Mouse (Mus musculus) MEL (cell line): ENCODE results near the gene Rgl1. TPM values are rescaled to one million over a fixed set of nuclear protein-coding genes. Genes with fewer than 3 reads are reported as not detected.
A peak's percentile ranks its signal among the peaks of the same experiment; 100 is the strongest.

Source experiments
- DNase-seq: peaks from one replicate; pipeline ENCODE4 v3.0.0; 2011; ENCODE audit warnings: low read depth, low spot score
- H3K27ac ChIP-seq: 2 replicates; pipeline ENCODE4 v1.5.1; 2012; ENCODE audit warnings: low read depth, mild to moderate bottlenecking, control low read depth, low read length, moderate library complexity; ENCODE audit not compliant: control insufficient read depth
- H3K27me3 ChIP-seq, 2 experiments: fragments of 150-350 bp in 1 of 2; sonication (generic) in 1 of 2; 2 replicates each; pipeline ENCODE4 v1.6.1; 2012; ENCODE audit warnings: low read length in 2 of 2, mild to moderate bottlenecking in 2 of 2, improper control_type of control experiment in 1 of 2, moderate library complexity in 1 of 2; ENCODE audit not compliant: insufficient read depth in 2 of 2, control insufficient read depth in 1 of 2
- H3K36me3 ChIP-seq, 2 experiments: 2 replicates each; pipeline ENCODE4 v1.6.1; 2012 to 2014; ENCODE audit warnings: low read length in 2 of 2, improper control_type of control experiment in 1 of 2, inconsistent platforms in 1 of 2, mild to moderate bottlenecking in 1 of 2; ENCODE audit not compliant: insufficient read depth in 2 of 2, control insufficient read depth in 1 of 2
- H3K4me1 ChIP-seq, 2 experiments: fragments of 150-350 bp in 1 of 2; sonication (generic) in 1 of 2; 2 replicates each; pipeline ENCODE4 v1.6.1; 2012; ENCODE audit warnings: low read length in 2 of 2, improper control_type of control experiment in 1 of 2, mild to moderate bottlenecking in 1 of 2; ENCODE audit not compliant: insufficient read depth in 2 of 2, control insufficient read depth in 1 of 2
- H3K4me3 ChIP-seq, 2 experiments: fragments of 150-350 bp in 1 of 2; sonication (generic) in 1 of 2; 2 replicates each; pipeline ENCODE4 v1.5.1; 2012; ENCODE audit warnings: low read depth in 2 of 2, low read length in 2 of 2, mild to moderate bottlenecking in 2 of 2, moderate library complexity in 2 of 2, control low read depth in 1 of 2, improper control_type of control experiment in 1 of 2; ENCODE audit not compliant: control insufficient read depth in 1 of 2, insufficient read depth in 1 of 2
- H3K79me2 ChIP-seq: 2 replicates; pipeline ENCODE4 v1.6.1; 2012; ENCODE audit warnings: mild to moderate bottlenecking, low read length, moderate library complexity; ENCODE audit not compliant: control insufficient read depth, poor library complexity, insufficient read depth
- H3K9ac ChIP-seq: 2 replicates; pipeline ENCODE4 v1.6.1; 2012; ENCODE audit warnings: low read depth, mild to moderate bottlenecking, control low read depth, low read length, moderate library complexity; ENCODE audit not compliant: control insufficient read depth, poor library complexity, severe bottlenecking
- H3K9me3 ChIP-seq: fragments of 150-350 bp; sonication (generic); replicated peaks from 2 replicates; pipeline ENCODE4 v1.6.1; 2012; ENCODE audit warnings: mild to moderate bottlenecking, low read length, improper control_type of control experiment, moderate library complexity; ENCODE audit not compliant: insufficient read depth
- BHLHE40 ChIP-seq: IDR thresholded peaks from 2 replicates; pipeline ENCODE4 v1.6.1; 2012; ENCODE audit warnings: low read depth, mild to moderate bottlenecking, inconsistent platforms, low read length, improper control_type of control experiment, borderline replicate concordance
- CHD2 ChIP-seq: IDR thresholded peaks from 2 replicates; pipeline ENCODE4 v1.6.1; 2011; ENCODE audit warnings: low read length, improper control_type of control experiment
- EP300 ChIP-seq, 2 experiments: IDR thresholded peaks; 2 replicates each; pipeline ENCODE4 v1.6.1; 2011; ENCODE audit warnings: improper control_type of control experiment in 2 of 2, low read length in 2 of 2, low read depth in 1 of 2, mild to moderate bottlenecking in 1 of 2
- ETS1 ChIP-seq: IDR thresholded peaks from 2 replicates; pipeline ENCODE4 v1.6.1; 2012; ENCODE audit warnings: low read depth, mild to moderate bottlenecking, inconsistent platforms, low read length, improper control_type of control experiment, moderate library complexity
- GABPA ChIP-seq: IDR thresholded peaks from 2 replicates; pipeline ENCODE4 v1.6.1; 2012; ENCODE audit warnings: low read depth, mild to moderate bottlenecking, inconsistent platforms, low read length, improper control_type of control experiment, moderate library complexity
- GATA1 ChIP-seq: IDR thresholded peaks from 2 replicates; pipeline ENCODE4 v1.6.1; 2011; ENCODE audit warnings: low read depth, low read length, improper control_type of control experiment
- JUND ChIP-seq: IDR thresholded peaks from 2 replicates; pipeline ENCODE4 v1.6.1; 2011; ENCODE audit warnings: low read depth, mild to moderate bottlenecking, improper control_type of control experiment, low read length
- KAT2A ChIP-seq: conservative IDR thresholded peaks from 2 replicates; pipeline ENCODE4 v1.6.1; 2012; ENCODE audit warnings: low read depth, low read length, improper control_type of control experiment, inconsistent platforms
- MAFK ChIP-seq: IDR thresholded peaks from 2 replicates; pipeline ENCODE4 v1.6.1; 2011; ENCODE audit warnings: low read depth, mild to moderate bottlenecking, low read length, improper control_type of control experiment, borderline replicate concordance
- MAX ChIP-seq: IDR thresholded peaks from 2 replicates; pipeline ENCODE4 v1.6.1; 2011; ENCODE audit warnings: low read length, improper control_type of control experiment
- MXI1 ChIP-seq: IDR thresholded peaks from 2 replicates; pipeline ENCODE4 v1.6.1; 2011; ENCODE audit warnings: mild to moderate bottlenecking, low read depth, low read length, improper control_type of control experiment
- MYB ChIP-seq: IDR thresholded peaks from 2 replicates; pipeline ENCODE4 v1.6.1; 2011; ENCODE audit warnings: mild to moderate bottlenecking, low read depth, low read length, improper control_type of control experiment
- MYC ChIP-seq: IDR thresholded peaks from 2 replicates; pipeline ENCODE4 v1.6.1; 2011; ENCODE audit warnings: low read depth, mild to moderate bottlenecking, low read length, improper control_type of control experiment, moderate library complexity
- NRF1 ChIP-seq: IDR thresholded peaks from 2 replicates; pipeline ENCODE4 v1.6.1; 2014; ENCODE audit warnings: low read depth, mild to moderate bottlenecking, inconsistent platforms, low read length, improper control_type of control experiment, moderate library complexity; ENCODE audit not compliant: poor library complexity, insufficient read depth, severe bottlenecking
- POLR2A ChIP-seq, 2 experiments: IDR thresholded peaks; 2 replicates each; pipeline ENCODE4 v1.6.1; 2011 to 2012; ENCODE audit warnings: low read length in 2 of 2, mild to moderate bottlenecking in 2 of 2, control low read depth in 1 of 2, improper control_type of control experiment in 1 of 2, low read depth in 1 of 2, moderate library complexity in 1 of 2; ENCODE audit not compliant: control insufficient read depth in 1 of 2, insufficient read depth in 1 of 2, poor library complexity in 1 of 2
- POLR2AphosphoS2 ChIP-seq: IDR thresholded peaks from 2 replicates; pipeline ENCODE4 v1.6.1; 2011; ENCODE audit warnings: low read length, improper control_type of control experiment
- POLR2AphosphoS5 ChIP-seq: IDR thresholded peaks from 2 replicates; pipeline ENCODE4 v1.6.1; 2012; ENCODE audit warnings: low read depth, borderline replicate concordance, mild to moderate bottlenecking, inconsistent platforms, low read length, moderate library complexity, mixed read lengths
- RAD21 ChIP-seq: IDR thresholded peaks from 2 replicates; pipeline ENCODE4 v1.6.1; 2011; ENCODE audit warnings: mild to moderate bottlenecking, low read depth, low read length, improper control_type of control experiment
- RCOR1 ChIP-seq: IDR thresholded peaks from 2 replicates; pipeline ENCODE4 v1.6.1; 2012; ENCODE audit warnings: low read depth, mild to moderate bottlenecking, inconsistent platforms, low read length, improper control_type of control experiment
- SIN3A ChIP-seq: IDR thresholded peaks from 2 replicates; pipeline ENCODE4 v1.6.1; 2012; ENCODE audit warnings: low read length, improper control_type of control experiment, inconsistent platforms
- SMC3 ChIP-seq: IDR thresholded peaks from 2 replicates; pipeline ENCODE4 v1.6.1; 2011; ENCODE audit warnings: low read depth, low read length, improper control_type of control experiment
- TAL1 ChIP-seq: IDR thresholded peaks from 2 replicates; pipeline ENCODE4 v1.6.1; 2012; ENCODE audit warnings: mild to moderate bottlenecking, inconsistent platforms, low read length, moderate library complexity, mixed read lengths
- TBP ChIP-seq: IDR thresholded peaks from 2 replicates; pipeline ENCODE4 v1.8.0; 2011; ENCODE audit warnings: low read depth, low read length, improper control_type of control experiment
- TCF12 ChIP-seq: IDR thresholded peaks from 2 replicates; pipeline ENCODE4 v1.6.1; 2014; ENCODE audit warnings: low read depth, mild to moderate bottlenecking, inconsistent platforms, low read length, improper control_type of control experiment, moderate library complexity
- ZC3H11A ChIP-seq: IDR thresholded peaks from 2 replicates; pipeline ENCODE4 v1.6.1; 2012; ENCODE audit warnings: low read depth, mild to moderate bottlenecking, inconsistent platforms, low read length, improper control_type of control experiment
- ZMIZ1 ChIP-seq: IDR thresholded peaks from 2 replicates; pipeline ENCODE4 v1.6.1; 2012; ENCODE audit warnings: low read depth, mild to moderate bottlenecking, inconsistent platforms, low read length, improper control_type of control experiment, moderate library complexity
- polyA plus RNA-seq, 2 experiments: library from polyadenylated mRNA; stranded (reverse) in 1 of 2; unstranded in 1 of 2; fragments of >175 nt in 1 of 2; fragments of >200 nt in 1 of 2; gene quantifications; 2 replicates each; pipeline versions ENCODE4 v1.2.1 to v1.2.4; 2012; ENCODE audit warnings: low replicate concordance in 2 of 2, low read depth in 1 of 2; ENCODE audit not compliant: insufficient read length in 2 of 2, insufficient read depth in 1 of 2, missing spikeins in 1 of 2
- total RNA-seq: library from RNA; depleted of rRNA; stranded (reverse); fragments of 300-350 nt; gene quantifications from 2 replicates; pipeline ENCODE4 v1.2.3, GENCODE M21; 2012

Rgl1 gene
- total and polyA plus RNA-seq, 3 experiments = 0.12 to 0.39 TPM; not detected in 1

DNA sequence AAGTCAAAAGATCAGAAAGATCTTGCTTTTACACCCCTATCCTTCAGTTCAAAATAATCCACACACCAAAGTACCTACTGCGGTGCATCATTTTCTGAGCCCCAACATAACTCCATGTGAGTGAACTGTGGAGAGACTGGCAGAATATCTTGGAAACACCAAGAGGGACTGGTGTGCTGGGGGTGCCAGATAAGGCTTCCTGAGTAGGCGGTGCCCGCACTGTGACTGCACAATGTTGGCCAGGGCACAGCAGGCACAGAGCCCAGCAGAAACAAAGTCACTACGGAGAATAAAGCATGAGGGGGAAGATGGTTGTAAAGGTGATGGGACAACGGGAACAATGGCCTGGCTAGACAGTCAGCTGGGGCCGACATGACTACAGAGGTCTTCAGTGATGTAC is 173.5 kb downstream of the Rgl1 start:
- H3K4me3 ChIP-seq = peak overlapping the region in 1 of 2 experiments; percentile 51; a peak in 3 of 4 replicates
- peak; percentile 76 for DNase-seq
- H3K27me3 ChIP-seq = no peaks in the 10 kb centered on the region
- peak overlapping the region; percentile 32; the same call in 1 of the 2 replicates for H3K27ac ChIP-seq
- TF ChIP-seq TBP (no peak), ETS1 (peak; percentile 75), ZC3H11A (no peak), MYC (0 out of 2 replicates have a peak, but pooled peaks have one; percentile 32), KAT2A (no peak), JUND (no peak), POLR2AphosphoS2 (no peak), TCF12 (peak; percentile 85), MXI1 (peak; percentile 70; the same call in 1 of the 2 replicates), TAL1 (peak; percentile 77), POLR2A (IDR thresholded peaks at IDR 0.05; ENCODE audit: control insufficient read depth in 1 of 2, insufficient read depth in 1 of 2, low read depth in 1 of 2, low read length in 2 of 2, poor library complexity in 1 of 2) (no peak), NRF1 (no peak), POLR2AphosphoS5 (no peak), EP300 (IDR thresholded peaks at IDR 0.05; ENCODE audit: low read depth in 1 of 2, low read length in 2 of 2) (peak; percentile 73 to 85), GABPA (no peak), ZMIZ1 (no peak), BHLHE40 (0 out of 2 replicates have a peak, but pooled peaks have one; percentile 32), SMC3 (no peak), MAX (no peak; the same call in none of the 2 replicates), GATA1 (peak; percentile 84), SIN3A (peak; percentile 55; the same call in 1 of the 2 replicates), RCOR1 (peak; percentile 66), RAD21 (no peak), CHD2 (no peak), MAFK (no peak), MYB (no peak)
- no peaks in the 10 kb centered on the region for H3K9me3 ChIP-seq
- H3K9ac ChIP-seq = no peak overlapping the region
- H3K79me2 ChIP-seq = no peaks in the 10 kb centered on the region
- H3K4me1 ChIP-seq = peaks cover 0 to 30% of the 10 kb centered on the region in 2 experiments; a peak in 3 of 4 replicates
- peaks cover 0 to 17% of the 10 kb centered on the region in 2 experiments; a peak in 2 of 4 replicates for H3K36me3 ChIP-seq
